Mouse (Mus musculus): ENCODE measurements around the gene Ncapd2.

GRCm38 (mm10) chr6:125221115-125221745, 29.7 kb upstream of the Ncapd2 start:
- TF ChIP-seq CTCF (IDR thresholded peaks at IDR 0.05; ENCODE audit: low read depth, low read length) (no peak), EP300 (IDR thresholded peaks at IDR 0.05; ENCODE audit: insufficient read depth, low read depth, low read length) (no peak), POLR2A (IDR thresholded peaks at IDR 0.05; ENCODE audit: insufficient read depth, low read length) (no peak)

All from ES-Bruce4 (cell line).